18 mouse cellular contexts compared by ENCODE assay signal in genomic region chr7:125762289-125762688, GRCm38 (mm10). TPM values are rescaled to one million over a fixed set of nuclear protein-coding genes. Genes with fewer than 3 reads are reported as not detected.
A peak's percentile ranks its signal among the peaks of the same experiment; 100 is the strongest.
DNase-seq lines count a peak whose midpoint lies in the region; ATAC-seq lines count a peak whose summit lies in the region.
"Had no signal": no experiment of that assay in that cellular context is flagged by ENCODE, and none has a peak within 500 bp of the region (broad histone marks: within the 10 kb centered on the region; RNA-seq: fewer than 3 reads in every experiment).

No protein-coding gene starts in this region.

- H3K27ac ChIP-seq in forebrain, embryonic 10.5 days, result 0 out of 2 replicates have a peak overlapping the region, but pooled peaks have one; percentile 52
- no peak overlapping the region for H3K27ac ChIP-seq in forebrain, embryonic 13.5 days
- peak overlapping the region; percentile 96 for H3K27ac ChIP-seq in heart, embryonic 16.5 days (ENCODE audit: low read length)
- peak overlapping the region; percentile 57; the same call in 1 of the 2 replicates for H3K27ac ChIP-seq in neural tube, embryonic 13.5 days (replicated peaks)
- H3K27ac ChIP-seq: embryonic facial prominence, embryonic 10.5 days; hindbrain, embryonic 12.5 days; kidney, embryonic 15.5 days had no signal

- WGBS in forebrain, embryonic 10.5 days, result 94% methylated on average over 2 of the region's 2 CpGs
- 89% methylated on average over 2 of the region's 2 CpGs for WGBS in forebrain, embryonic 13.5 days
- 54% methylated on average over 2 of the region's 2 CpGs for WGBS in heart, embryonic 16.5 days
- 59% methylated on average over 2 of the region's 2 CpGs for WGBS in neural tube, embryonic 13.5 days

- intact Hi-C loops in heart, postnatal 14 days (cut with DNase I), result no loop called here

- H3K4me1 ChIP-seq in forebrain, embryonic 10.5 days, result peaks cover 30% of the 10 kb centered on the region
- H3K4me1 ChIP-seq in forebrain, embryonic 13.5 days, result peaks cover 16% of the 10 kb centered on the region
- peaks cover 55% of the 10 kb centered on the region for H3K4me1 ChIP-seq in heart, embryonic 16.5 days (ENCODE audit: control insufficient read depth, insufficient read depth, low read length)
- peaks cover 33% of the 10 kb centered on the region for H3K4me1 ChIP-seq in neural tube, embryonic 13.5 days (replicated peaks)

- ATAC-seq in forebrain, embryonic 13.5 days, result no peak
- ATAC-seq in heart, embryonic 16.5 days (replicated peaks; ENCODE audit: extremely low read depth, insufficient read depth, low FRiP score), result peak; percentile 29; the same call in 1 of the 2 replicates
- ATAC-seq in neural tube, embryonic 13.5 days (ENCODE audit: low read depth), result no peak
- ATAC-seq: intestine, embryonic 16.5 days had no signal

- DNase-seq in forebrain, embryonic 10.5 days (ENCODE audit: extremely low spot score, low spot score), result no peak
- no peak for DNase-seq in heart, postnatal 14 days
- DNase-seq in neural tube, embryonic 10.5 days (ENCODE audit: extremely low spot score, low spot score), result no peak
- no peak for DNase-seq in urinary bladder, postnatal 4 days (ENCODE audit: low spot score in 2 of 2)
- DNase-seq in frontal cortex, postnatal 14 days (ENCODE audit: low spot score in 2 of 2), result no peak
- DNase-seq: adrenal gland, postnatal 10 days; cerebellum, adult 2 months; gastrocnemius, postnatal 14 days; right cerebral cortex, postnatal 25 days; thymus, postnatal 14 days had no signal

- peaks cover 19% of the 10 kb centered on the region for H3K36me3 ChIP-seq in forebrain, embryonic 10.5 days (replicated peaks)
- H3K36me3 ChIP-seq in forebrain, embryonic 13.5 days (ENCODE audit: poor library complexity, severe bottlenecking), result peaks cover 20% of the 10 kb centered on the region; the same call in 1 of the 2 replicates
- H3K36me3 ChIP-seq in heart, embryonic 16.5 days (ENCODE audit: control insufficient read depth, insufficient read depth), result peaks cover 3% of the 10 kb centered on the region; the same call in 1 of the 2 replicates
- H3K36me3 ChIP-seq in neural tube, embryonic 13.5 days, result peaks cover 18% of the 10 kb centered on the region

- H3K9me3 ChIP-seq in forebrain, embryonic 10.5 days, result no peaks in the 10 kb centered on the region
- no peaks in the 10 kb centered on the region for H3K9me3 ChIP-seq in forebrain, embryonic 13.5 days (replicated peaks)
- H3K9me3 ChIP-seq in heart, embryonic 16.5 days (replicated peaks; ENCODE audit: control insufficient read depth, low read length), result no peaks in the 10 kb centered on the region
- H3K9me3 ChIP-seq in neural tube, embryonic 13.5 days, result no peaks in the 10 kb centered on the region
- H3K9me3 ChIP-seq: embryonic facial prominence, embryonic 10.5 days; hindbrain, embryonic 12.5 days; kidney, embryonic 15.5 days had no signal

- no peak overlapping the region for H3K4me2 ChIP-seq in forebrain, embryonic 13.5 days
- H3K4me2 ChIP-seq in heart, embryonic 16.5 days (ENCODE audit: low read depth, low read length), result no peak overlapping the region
- H3K4me2 ChIP-seq in neural tube, embryonic 13.5 days, result no peak overlapping the region
- H3K4me2 ChIP-seq: hindbrain, embryonic 12.5 days; kidney, embryonic 15.5 days had no signal

- H3K9ac ChIP-seq in forebrain, embryonic 13.5 days, result no peak overlapping the region
- peak overlapping the region; percentile 33; the same call in 1 of the 2 replicates for H3K9ac ChIP-seq in heart, embryonic 16.5 days (ENCODE audit: low read length)
- H3K9ac ChIP-seq in neural tube, embryonic 13.5 days, result no peak overlapping the region
- H3K9ac ChIP-seq: hindbrain, embryonic 12.5 days; kidney, embryonic 15.5 days had no signal

- H3K27me3 ChIP-seq in forebrain, embryonic 10.5 days (ENCODE audit: poor library complexity, severe bottlenecking), result peaks cover 70% of the 10 kb centered on the region
- 0 out of 2 replicates have a peak, but pooled peaks cover 10% of the 10 kb centered on the region for H3K27me3 ChIP-seq in forebrain, embryonic 13.5 days
- H3K27me3 ChIP-seq in heart, embryonic 16.5 days (ENCODE audit: control insufficient read depth, insufficient read depth, low read length), result no peaks in the 10 kb centered on the region
- H3K27me3 ChIP-seq in neural tube, embryonic 13.5 days, result no peaks in the 10 kb centered on the region
- H3K27me3 ChIP-seq: hindbrain, embryonic 12.5 days; kidney, embryonic 15.5 days had no signal

- H3K4me3 ChIP-seq in forebrain, embryonic 10.5 days, result no peak overlapping the region
- H3K4me3 ChIP-seq in forebrain, embryonic 13.5 days, result no peak overlapping the region
- H3K4me3 ChIP-seq in heart, embryonic 16.5 days (ENCODE audit: low read length), result no peak overlapping the region
- no peak overlapping the region for H3K4me3 ChIP-seq in neural tube, embryonic 13.5 days
- H3K4me3 ChIP-seq: embryonic facial prominence, embryonic 10.5 days; erythroblast, embryonic 14.5 days; hindbrain, embryonic 12.5 days; kidney, embryonic 15.5 days had no signal

RNA-seq across cellular contexts. Expression of gene D430042O09Rik, which starts 54.6 kb away (rescaled TPM):
- polyA plus RNA-seq in forebrain, embryonic 10.5 days (2016; fragmentation: Nextera tagmentation; extraction: Ambion mirVana), result 8.9 and 9.4 TPM in 2 replicates
- polyA plus RNA-seq in forebrain, embryonic 13.5 days (2015; fragmentation: Nextera tagmentation; extraction: Ambion mirVana), result 8.1 TPM in 2 replicates
- 7.9 and 8.0 TPM in 2 replicates for polyA plus RNA-seq in heart, embryonic 16.5 days (2015; fragmentation: Nextera tagmentation; extraction: Ambion mirVana)
- 10 to 100 TPM; 11.7 to 15.2 TPM for total RNA-seq in heart, postnatal 14 days (2021)
- 5.9 and 8.3 TPM in 2 replicates for polyA plus RNA-seq in neural tube, embryonic 13.5 days (2015; fragmentation: Nextera tagmentation; extraction: Ambion mirVana)

RNA-seq across cellular contexts. Expression of gene Gtf3c1, which starts 54.7 kb away (rescaled TPM):
- polyA plus RNA-seq in forebrain, embryonic 10.5 days (2016; fragmentation: Nextera tagmentation; extraction: Ambion mirVana), result 43.5 and 46.6 TPM in 2 replicates
- polyA plus RNA-seq in forebrain, embryonic 13.5 days (2015; fragmentation: Nextera tagmentation; extraction: Ambion mirVana), result 32.6 and 42.2 TPM in 2 replicates
- polyA plus RNA-seq in heart, embryonic 16.5 days (2015; fragmentation: Nextera tagmentation; extraction: Ambion mirVana), result 25.8 and 32.4 TPM in 2 replicates
- 10 to 100 TPM; 68.4 to 72.4 TPM for total RNA-seq in heart, postnatal 14 days (2021)
- 28.7 and 29.3 TPM in 2 replicates for polyA plus RNA-seq in neural tube, embryonic 13.5 days (2015; fragmentation: Nextera tagmentation; extraction: Ambion mirVana)
